8 mouse cellular contexts compared by ENCODE assay signal in genomic region chr8:71725122-71725924, GRCm38 (mm10). TPM values are rescaled to one million over a fixed set of nuclear protein-coding genes. Genes with fewer than 3 reads are reported as not detected.
DNase-seq lines count a peak whose midpoint lies in the region; ATAC-seq and TF ChIP-seq lines count a peak whose summit lies in the region.

TSS of gene Fcho1 (minus strand) at chr8:71725716.

- peak; percentile 76 for ATAC-seq in erythroblast, adult 5-6 weeks (replicated peaks; ENCODE audit: low FRiP score, poor library complexity, severe bottlenecking)
- ATAC-seq in heart, embryonic 16.5 days (replicated peaks; ENCODE audit: extremely low read depth, insufficient read depth, low FRiP score): peak; percentile 75
- ATAC-seq in liver, embryonic 14.5 days (ENCODE audit: insufficient read depth): peak; percentile 81
- ATAC-seq in stomach, postnatal 0 days (ENCODE audit: low FRiP score, low TSS enrichment): peak; percentile 88

- peaks cover 28% of the 10 kb centered on the region for H3K27me3 ChIP-seq in heart, embryonic 16.5 days (ENCODE audit: control insufficient read depth, insufficient read depth, low read length)
- no peaks in the 10 kb centered on the region; the same call in 1 of the 2 replicates for H3K27me3 ChIP-seq in liver, embryonic 14.5 days (ENCODE audit: control insufficient read depth, insufficient read depth, low read length)
- H3K27me3 ChIP-seq in stomach, postnatal 0 days (ENCODE audit: control insufficient read depth, insufficient read depth, low read length): no peaks in the 10 kb centered on the region

- peak within 1 kb of the TSS; percentile 55 for H3K4me3 ChIP-seq in heart, embryonic 16.5 days (ENCODE audit: low read length)
- H3K4me3 ChIP-seq in liver, embryonic 14.5 days (ENCODE audit: insufficient read depth in 1 of 2, low read depth in 2 of 2, low read length in 2 of 2): peak within 1 kb of the TSS; percentile 56 to 64
- H3K4me3 ChIP-seq in stomach, postnatal 0 days (ENCODE audit: low read depth, low read length): peak within 1 kb of the TSS; percentile 48

- no peak for TF ChIP-seq CTCF in liver, embryonic 14.5 days (IDR thresholded peaks at IDR 0.05; ENCODE audit: low read depth)
- no peak for TF ChIP-seq CTCF in stomach, postnatal 0 days (IDR thresholded peaks at IDR 0.05; ENCODE audit: low read depth)

- WGBS in heart, embryonic 16.5 days: 2% methylated on average over 44 of the region's 54 CpGs
- WGBS in liver, embryonic 14.5 days (ENCODE audit: insufficient replicate concordance): under 1% methylated on average over 54 of the region's 54 CpGs
- 1% methylated on average over 48 of the region's 54 CpGs for WGBS in stomach, postnatal 0 days

- H3K9ac ChIP-seq in heart, embryonic 16.5 days (ENCODE audit: low read length): peak within 1 kb of the TSS; percentile 59
- H3K9ac ChIP-seq in liver, embryonic 14.5 days (replicated peaks): peak within 1 kb of the TSS; percentile 64
- H3K9ac ChIP-seq in stomach, postnatal 0 days (ENCODE audit: low read length): peak within 1 kb of the TSS; percentile 62

- no peaks in the 10 kb centered on the region for H3K9me3 ChIP-seq in heart, embryonic 16.5 days (replicated peaks; ENCODE audit: control insufficient read depth, low read length)
- no peaks in the 10 kb centered on the region for H3K9me3 ChIP-seq in liver, embryonic 14.5 days (ENCODE audit: control insufficient read depth, low read length)
- no peaks in the 10 kb centered on the region for H3K9me3 ChIP-seq in stomach, postnatal 0 days (ENCODE audit: control insufficient read depth, low read length)

- peak; percentile 73 to 81 for DNase-seq in CD8-positive naive resting alpha-beta T cell, adult 2 months (ENCODE audit: low read depth in 2 of 2, low spot score in 2 of 2)
- DNase-seq in brain, embryonic 18.5 days (ENCODE audit: low read depth, low spot score): peak; percentile 83
- DNase-seq in kidney, postnatal 36 days: peak; percentile 71 to 83
- peak; percentile 81 to 84 (median 82) for DNase-seq in liver, embryonic 14.5 days (ENCODE audit: low read depth in 3 of 3, low spot score in 3 of 3)
- peak; percentile 73 for DNase-seq in neural tube, embryonic 10.5 days (ENCODE audit: extremely low spot score, low spot score)
- peak; percentile 90 for DNase-seq in stomach, postnatal 0 days (ENCODE audit: low spot score)

- peaks cover 6% of the 10 kb centered on the region for H3K4me1 ChIP-seq in heart, embryonic 16.5 days (ENCODE audit: control insufficient read depth, insufficient read depth, low read length)
- peaks cover 21 to 30% of the 10 kb centered on the region in 2 experiments for H3K4me1 ChIP-seq in liver, embryonic 14.5 days (replicated peaks; ENCODE audit: control insufficient read depth in 2 of 2, insufficient read depth in 2 of 2, low read length in 1 of 2)
- H3K4me1 ChIP-seq in stomach, postnatal 0 days (replicated peaks; ENCODE audit: control insufficient read depth, insufficient read depth): peaks cover 2% of the 10 kb centered on the region

- H3K4me2 ChIP-seq in heart, embryonic 16.5 days (ENCODE audit: low read depth, low read length): peak within 1 kb of the TSS; percentile 76
- peak within 1 kb of the TSS; percentile 81 for H3K4me2 ChIP-seq in liver, embryonic 14.5 days (ENCODE audit: low read depth)
- H3K4me2 ChIP-seq in stomach, postnatal 0 days (replicated peaks; ENCODE audit: low read depth): peak within 1 kb of the TSS; percentile 78

- H3K27ac ChIP-seq in heart, embryonic 16.5 days (ENCODE audit: low read length): no peak within 1 kb of the TSS
- H3K27ac ChIP-seq in liver, embryonic 14.5 days: no peak within 1 kb of the TSS
- 0 out of 2 replicates have a peak within 1 kb of the TSS, but pooled peaks have one; percentile 8 for H3K27ac ChIP-seq in stomach, postnatal 0 days (replicated peaks)

- H3K36me3 ChIP-seq in heart, embryonic 16.5 days (ENCODE audit: control insufficient read depth, insufficient read depth): no peaks in the 10 kb centered on the region
- H3K36me3 ChIP-seq in liver, embryonic 14.5 days (replicated peaks; ENCODE audit: control insufficient read depth, insufficient read depth, low read depth): no peaks in the 10 kb centered on the region
- no peaks in the 10 kb centered on the region for H3K36me3 ChIP-seq in stomach, postnatal 0 days (ENCODE audit: control insufficient read depth, insufficient read depth, low read length)

- TF ChIP-seq EP300 in liver, embryonic 14.5 days (IDR thresholded peaks at IDR 0.05; ENCODE audit: low read depth): no peak
- TF ChIP-seq EP300 in stomach, postnatal 0 days (optimal IDR thresholded peaks at IDR 0.05): no peak

RNA-seq across cellular contexts. Expression of gene Fcho1, which starts in this region (rescaled TPM):
- 20.2 and 26.5 TPM in 2 replicates for total RNA-seq in erythroblast, adult 5-6 weeks (2015; ENCODE audit: low replicate concordance)
- 44.8 and 52.8 TPM in 2 replicates for total RNA-seq in erythroblast, adult 5-6 weeks (2017; ENCODE audit: low replicate concordance)
- 7.6 and 20.4 TPM in 2 replicates for polyA plus RNA-seq in heart, embryonic 16.5 days (2015; fragmentation: Nextera tagmentation; extraction: Ambion mirVana)
- polyA plus RNA-seq in liver, embryonic 14.5 days (2012; rRNA removed): 24.1 and 24.6 TPM in 2 replicates
- polyA plus RNA-seq in liver, embryonic 14.5 days (2014; fragmentation: Nextera tagmentation; extraction: Ambion mirVana): 14.7 and 18.6 TPM in 2 replicates
- polyA plus RNA-seq in stomach, postnatal 0 days (2015; fragmentation: Nextera tagmentation; extraction: Ambion mirVana): 4.8 and 5.9 TPM in 2 replicates
